ENCODE assay signal across 8 mouse cellular contexts in genomic region chr11:55469923-55470691, GRCm38 (mm10). TPM values are rescaled to one million over a fixed set of nuclear protein-coding genes. Genes with fewer than 3 reads are reported as not detected.
DNase-seq lines count a peak whose midpoint lies in the region; ATAC-seq and TF ChIP-seq lines count a peak whose summit lies in the region.

No protein-coding gene starts in this region.

- DNase-seq in frontal cortex, postnatal 25 days (ENCODE audit: low spot score in 2 of 2): no peak
- peak; percentile 40 for DNase-seq in 3T3-L1 (ENCODE audit: low read depth, low spot score)
- DNase-seq in adrenal gland, postnatal 25 days: peak; percentile 26
- DNase-seq in forebrain, postnatal 0 days: no peak
- peak; percentile 19 to 24 for DNase-seq in left cerebral cortex, postnatal 36 days (ENCODE audit: low spot score in 2 of 2)
- DNase-seq in midbrain, postnatal 0 days (ENCODE audit: low spot score): peak; percentile 42

- peak; percentile 41 for ATAC-seq in frontal cortex, adult (ENCODE audit: low TSS enrichment)
- ATAC-seq in forebrain, postnatal 0 days: peak; percentile 18
- peak; percentile 46 for ATAC-seq in midbrain, postnatal 0 days (ENCODE audit: low FRiP score)
- no peak for ATAC-seq in megakaryocyte-erythroid progenitor cell, adult 5-6 weeks (replicated peaks; ENCODE audit: low FRiP score, low TSS enrichment, poor library complexity, severe bottlenecking)

- WGBS in forebrain, postnatal 0 days: 1% methylated on average over 41 of the region's 46 CpGs
- under 1% methylated on average over 38 of the region's 46 CpGs for WGBS in midbrain, postnatal 0 days

- intact Hi-C loops in left cerebral cortex, postnatal 36 days (cut with DNase I): no loop called here

- TF ChIP-seq CTCF in forebrain, postnatal 0 days (IDR thresholded peaks at IDR 0.05; ENCODE audit: low read depth): no peak
- TF ChIP-seq CTCF in midbrain, postnatal 0 days (IDR thresholded peaks at IDR 0.05): no peak

- H3K9ac ChIP-seq in forebrain, postnatal 0 days: peak overlapping the region; percentile 96
- peak overlapping the region; percentile 89 for H3K9ac ChIP-seq in midbrain, postnatal 0 days (replicated peaks; ENCODE audit: low read length, poor library complexity, severe bottlenecking)

- H3K4me2 ChIP-seq in forebrain, postnatal 0 days (ENCODE audit: low read depth): peak overlapping the region; percentile 80
- peak overlapping the region; percentile 56 for H3K4me2 ChIP-seq in midbrain, postnatal 0 days (ENCODE audit: low read depth, low read length, poor library complexity, severe bottlenecking)

- no peaks in the 10 kb centered on the region for H3K27me3 ChIP-seq in forebrain, postnatal 0 days (ENCODE audit: insufficient read depth, low read length)
- H3K27me3 ChIP-seq in midbrain, postnatal 0 days (ENCODE audit: insufficient read depth, low read length): no peaks in the 10 kb centered on the region

- peak overlapping the region; percentile 96 for H3K27ac ChIP-seq in forebrain, postnatal 0 days (ENCODE audit: low read depth, low read length)
- H3K27ac ChIP-seq in midbrain, postnatal 0 days (ENCODE audit: low read depth, low read length): peak overlapping the region; percentile 93

- no peaks in the 10 kb centered on the region for H3K9me3 ChIP-seq in forebrain, postnatal 0 days (ENCODE audit: low read length)
- H3K9me3 ChIP-seq in midbrain, postnatal 0 days (ENCODE audit: low read length): no peaks in the 10 kb centered on the region

- H3K4me1 ChIP-seq in forebrain, postnatal 0 days (ENCODE audit: insufficient read depth): peaks cover 13% of the 10 kb centered on the region
- H3K4me1 ChIP-seq in midbrain, postnatal 0 days (ENCODE audit: insufficient read depth, low read length): peaks cover 10% of the 10 kb centered on the region; the same call in 1 of the 2 replicates

- H3K4me3 ChIP-seq in forebrain, postnatal 0 days (ENCODE audit: low read depth, low read length): peak overlapping the region; percentile 96
- peak overlapping the region; percentile 82 for H3K4me3 ChIP-seq in midbrain, postnatal 0 days (ENCODE audit: low read depth, low read length)

- H3K36me3 ChIP-seq in forebrain, postnatal 0 days (ENCODE audit: insufficient read depth): no peaks in the 10 kb centered on the region; the same call in 1 of the 2 replicates
- H3K36me3 ChIP-seq in midbrain, postnatal 0 days (ENCODE audit: insufficient read depth, low read length): no peaks in the 10 kb centered on the region

RNA-seq across cellular contexts. Expression of gene G3bp1, which starts 0.6 kb away (rescaled TPM):
- total RNA-seq in adrenal gland, postnatal 25 days (2021): 57.6 and 63.6 TPM in 2 replicates
- 62.8 and 81.0 TPM in 2 replicates for total RNA-seq in forebrain, postnatal 0 days (2014; rRNA removed)
- 76.9 and 85.0 TPM in 2 replicates for polyA plus RNA-seq in forebrain, postnatal 0 days (2015; fragmentation: Nextera tagmentation; extraction: Ambion mirVana)
- total RNA-seq in left cerebral cortex, postnatal 36 days (2021): 10 to 100 TPM; 31.3 to 34.0 TPM
- total RNA-seq in midbrain, postnatal 0 days (2014; rRNA removed): 59.2 and 63.2 TPM in 2 replicates
- polyA plus RNA-seq in midbrain, postnatal 0 days (2015; fragmentation: Nextera tagmentation; extraction: Ambion mirVana): 63.5 and 67.4 TPM in 2 replicates
- 102 and 106 TPM in 2 replicates for total RNA-seq in megakaryocyte-erythroid progenitor cell, adult 5-6 weeks (2014; fragmentation: Nextera tagmentation)
- total RNA-seq in megakaryocyte-erythroid progenitor cell, adult 5-6 weeks (2017): 128 and 135 TPM in 2 replicates

RNA-seq across cellular contexts. Expression of gene Atox1, which starts 9.1 kb away (rescaled TPM):
- total RNA-seq in adrenal gland, postnatal 25 days (2021): 310 and 356 TPM in 2 replicates
- 141 and 193 TPM in 2 replicates for total RNA-seq in forebrain, postnatal 0 days (2014; rRNA removed)
- polyA plus RNA-seq in forebrain, postnatal 0 days (2015; fragmentation: Nextera tagmentation; extraction: Ambion mirVana): 268 and 340 TPM in 2 replicates
- 100 to 1,000 TPM in 1 of 2 experiments, 10 to 100 TPM in 1; 88.1 to 111 TPM for total RNA-seq in left cerebral cortex, postnatal 36 days (2021)
- total RNA-seq in midbrain, postnatal 0 days (2014; rRNA removed): 133 and 147 TPM in 2 replicates
- polyA plus RNA-seq in midbrain, postnatal 0 days (2015; fragmentation: Nextera tagmentation; extraction: Ambion mirVana): 235 and 252 TPM in 2 replicates
- total RNA-seq in megakaryocyte-erythroid progenitor cell, adult 5-6 weeks (2014; fragmentation: Nextera tagmentation): 212 and 229 TPM in 2 replicates
- total RNA-seq in megakaryocyte-erythroid progenitor cell, adult 5-6 weeks (2017): 42.7 and 68.1 TPM in 2 replicates

RNA-seq across cellular contexts. Expression of gene Sparc, which starts 47.1 kb away (rescaled TPM):
- total RNA-seq in adrenal gland, postnatal 25 days (2021): 3,454 and 3,884 TPM in 2 replicates
- 180 and 264 TPM in 2 replicates for total RNA-seq in forebrain, postnatal 0 days (2014; rRNA removed)
- polyA plus RNA-seq in forebrain, postnatal 0 days (2015; fragmentation: Nextera tagmentation; extraction: Ambion mirVana): 437 and 510 TPM in 2 replicates
- total RNA-seq in left cerebral cortex, postnatal 36 days (2021): 100 to 1,000 TPM; 215 to 224 TPM
- 261 and 313 TPM in 2 replicates for total RNA-seq in midbrain, postnatal 0 days (2014; rRNA removed)
- 570 and 625 TPM in 2 replicates for polyA plus RNA-seq in midbrain, postnatal 0 days (2015; fragmentation: Nextera tagmentation; extraction: Ambion mirVana)
- not detected in 2 replicates for total RNA-seq in megakaryocyte-erythroid progenitor cell, adult 5-6 weeks (2014; fragmentation: Nextera tagmentation)
- total RNA-seq in megakaryocyte-erythroid progenitor cell, adult 5-6 weeks (2017): not detected in 2 replicates

Comparison
In these comparisons a context has a peak if more than half of its experiments do, and no peak if none do; other contexts are left out.
1. DNase-seq: peak in 3T3-L1 (single experiment), adrenal gland, postnatal 25 days (single experiment), left cerebral cortex, postnatal 36 days (2 of 2) and midbrain, postnatal 0 days (single experiment); none in frontal cortex, postnatal 25 days (0 of 2) and forebrain, postnatal 0 days (single experiment).
2. RNA of gene Sparc, which starts 47.1 kb away (total RNA-seq): 3,454 to 3,884 TPM in adrenal gland, postnatal 25 days, 261 to 313 TPM in midbrain, postnatal 0 days, 180 to 264 TPM in forebrain, postnatal 0 days and 215 to 224 TPM in left cerebral cortex, postnatal 36 days; not detected in megakaryocyte-erythroid progenitor cell, adult 5-6 weeks; every median in the first group is over 100 times any median in the second.